Mouse (Mus musculus) left cerebral cortex, postnatal 25 days (tissue): ENCODE data around the gene Creb5. TPM values are rescaled to one million over a fixed set of nuclear protein-coding genes. Genes with fewer than 3 reads are reported as not detected.

Experiments
- DNase-seq, 2 experiments: peaks; one replicate each; pipeline ENCODE4 v3.0.0; 2022; ENCODE audit warnings: low spot score in 2 of 2, mixed read lengths in 1 of 2
- intact Hi-C: fragments of 180-260 bp; cut with DNase I; formaldehyde crosslinking; loops from one replicate; pipeline ENCODE4 v1.15.1; 2025
- total RNA-seq, 2 experiments: library from RNA; stranded (reverse); gene quantifications; 2 replicates each; pipeline ENCODE4 v1.2.3; 2021

Creb5 gene
- total RNA-seq, 2 experiments from 2014 or later = 3.2 to 3.9 TPM

- peak; percentile 79 to 95 for DNase-seq
- intact Hi-C loops = loop anchor here (5.0 kb wide), 1 partner anchor 79 kb away; no protein-coding TSS in a partner anchor
Observed at GRCm38 (mm10) chr6:53572979-53573710, 286.1 kb downstream of the Creb5 start.

DNA sequence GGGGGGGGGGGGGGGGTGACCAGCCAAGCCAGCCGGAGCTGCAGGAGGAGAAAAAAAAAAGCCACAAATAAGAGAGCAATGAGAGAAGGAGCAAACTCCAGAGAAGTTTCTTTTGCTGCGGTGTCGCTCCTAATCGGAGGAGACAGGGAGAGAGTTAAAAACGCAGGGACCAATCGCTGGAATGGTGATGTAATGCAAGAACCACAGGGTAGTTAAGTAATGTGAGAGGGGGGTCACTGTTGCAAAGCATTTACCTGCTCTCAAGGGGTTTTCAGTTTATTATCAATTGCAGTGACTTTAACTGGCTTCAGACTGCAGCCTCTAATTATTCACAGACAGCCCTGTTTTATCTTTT is 286.6 kb downstream of the Creb5 start:
- intact Hi-C loops = loop anchor here (5.0 kb wide), 1 partner anchor 79 kb away; no protein-coding TSS in a partner anchor
- no peak for DNase-seq

DNA sequence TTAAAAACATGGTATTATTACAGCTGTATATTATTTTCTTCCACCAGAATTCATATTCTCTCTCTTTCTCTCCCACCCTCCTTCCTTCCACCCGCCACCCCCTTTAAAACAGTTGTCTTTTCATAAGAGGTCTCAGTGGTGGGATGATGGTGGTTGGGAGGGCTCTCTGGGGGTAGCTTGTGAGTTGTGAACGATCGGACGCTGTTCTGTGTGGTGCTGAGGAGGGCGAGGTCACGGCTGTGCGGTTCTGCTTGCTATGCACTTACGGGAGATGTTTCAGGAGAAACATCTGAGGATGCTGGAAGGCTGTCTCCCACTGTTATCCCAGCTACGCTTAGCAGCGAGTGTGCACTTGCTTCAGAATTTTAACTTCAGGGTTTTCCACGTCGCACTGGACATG is 287.0 kb downstream of the Creb5 start:
- DNase-seq = no peak
- intact Hi-C loops = loop anchor here (5.0 kb wide), 1 partner anchor 78 kb away; no protein-coding TSS in a partner anchor

DNA sequence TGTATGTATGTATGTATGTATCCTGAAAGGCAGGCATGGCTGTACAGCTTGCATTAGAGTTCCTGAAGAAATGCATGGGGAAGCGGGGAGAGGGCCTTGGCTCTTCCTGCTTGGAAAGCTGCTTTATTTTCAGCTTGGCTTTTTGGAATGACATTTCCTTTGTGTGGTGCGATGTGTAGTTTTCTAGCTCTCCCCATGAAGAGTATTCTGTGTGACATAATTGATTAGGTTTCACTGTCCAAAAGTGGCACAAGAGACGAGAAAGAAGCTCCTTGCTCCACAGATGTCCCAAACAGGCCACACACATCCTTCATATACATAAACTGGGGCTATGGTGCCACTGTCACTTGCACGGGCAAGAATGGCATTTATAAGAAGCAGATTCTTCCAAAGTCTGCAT is 288.1 kb downstream of the Creb5 start:
- DNase-seq = no peak
- intact Hi-C loops = no loop called here

- intact Hi-C loops = no loop called here
- DNase-seq = no peak
Observed at GRCm38 (mm10) chr6:53575836-53576235, 288.8 kb downstream of the Creb5 start.

GRCm38 (mm10) chr6:53576841-53577240 is 289.8 kb downstream of the Creb5 start:
- intact Hi-C loops = no loop called here

GRCm38 (mm10) chr6:53577776-53578175 is 290.7 kb downstream of the Creb5 start:
- intact Hi-C loops = no loop called here

More at GRCm38 (mm10) chr6:53576841-53577240, 289.8 kb downstream of the Creb5 start:
- DNase-seq = no peak

DNA sequence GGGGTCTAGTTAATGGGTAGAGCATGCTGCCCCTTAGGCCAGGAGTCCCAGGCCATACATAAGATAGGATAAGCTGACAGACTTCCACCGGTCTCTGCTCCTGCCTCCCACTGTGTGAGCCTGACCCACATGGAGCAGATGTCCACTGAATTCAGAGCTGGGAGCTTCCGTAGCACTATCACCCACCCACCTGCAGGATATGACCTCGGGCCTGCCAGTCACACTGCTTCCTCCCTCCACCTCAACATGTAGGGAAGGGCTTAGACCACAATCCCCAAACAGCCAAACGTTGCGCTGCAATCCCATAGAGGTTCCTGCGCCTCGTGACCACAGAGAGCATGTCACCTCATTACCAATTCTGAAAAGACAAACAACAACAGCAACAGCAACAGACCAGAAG is 293.3 kb downstream of the Creb5 start:
- intact Hi-C loops = no loop called here

More at GRCm38 (mm10) chr6:53577776-53578175, 290.7 kb downstream of the Creb5 start:
- DNase-seq = no peak

GRCm38 (mm10) chr6:53583234-53583875 is 296.3 kb downstream of the Creb5 start:
- intact Hi-C loops = no loop called here
- peak; percentile 35 to 69 for DNase-seq

More for the DNA sequence above, 293.3 kb downstream of the Creb5 start:
- DNase-seq = no peak

GRCm38 (mm10) chr6:53584718-53585405 is 297.8 kb downstream of the Creb5 start:
- DNase-seq = peak; percentile 32 to 62
- intact Hi-C loops = no loop called here

DNA sequence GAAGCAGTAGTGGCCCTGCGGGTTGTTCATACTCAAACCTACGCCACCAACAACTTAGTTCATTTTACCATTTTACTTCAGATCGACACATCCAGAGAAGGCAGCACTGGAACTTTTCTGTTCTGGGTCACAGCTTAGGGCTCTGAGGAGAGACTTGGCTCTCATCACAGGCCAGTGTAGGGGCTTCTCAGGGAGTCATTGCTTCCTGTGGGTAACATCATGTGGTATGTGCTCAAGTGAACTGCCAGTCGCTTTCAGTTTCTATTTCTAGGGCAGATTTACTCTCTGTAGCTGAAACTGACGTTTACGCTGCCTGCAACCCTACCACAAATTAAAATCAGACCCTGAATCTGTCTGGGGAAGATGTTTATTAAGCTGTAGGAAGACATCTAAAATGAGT is 302.7 kb downstream of the Creb5 start:
- intact Hi-C loops = no loop called here
- no peak for DNase-seq

- intact Hi-C loops = no loop called here
- no peak for DNase-seq
Observed at GRCm38 (mm10) chr6:53592230-53592629, 305.2 kb downstream of the Creb5 start.

- DNase-seq = no peak
- intact Hi-C loops = no loop called here
Observed at GRCm38 (mm10) chr6:53593603-53594002, 306.5 kb downstream of the Creb5 start.

DNA sequence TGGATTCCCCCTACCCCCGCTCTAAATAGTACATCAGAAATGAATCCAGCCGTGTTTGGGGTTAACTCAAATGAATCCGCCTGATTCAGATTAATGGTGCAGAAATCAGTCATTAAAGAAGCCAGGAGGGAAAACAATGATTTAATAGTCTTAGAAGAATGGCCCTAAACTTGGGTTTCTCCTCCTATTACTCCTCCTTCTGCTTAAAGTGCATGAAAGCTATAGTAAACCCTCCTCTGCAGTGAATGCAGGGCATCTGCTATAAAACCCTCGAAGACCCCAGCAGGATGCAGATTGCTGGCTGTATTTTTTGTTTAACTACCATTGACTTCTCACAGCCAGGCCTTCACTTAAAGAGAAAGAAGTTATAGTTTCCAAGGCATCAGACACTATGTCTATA is 307.2 kb downstream of the Creb5 start:
- no peak for DNase-seq
- intact Hi-C loops = no loop called here

- intact Hi-C loops = no loop called here
- DNase-seq = no peak
Observed at GRCm38 (mm10) chr6:53596402-53596801, 309.3 kb downstream of the Creb5 start.

DNA sequence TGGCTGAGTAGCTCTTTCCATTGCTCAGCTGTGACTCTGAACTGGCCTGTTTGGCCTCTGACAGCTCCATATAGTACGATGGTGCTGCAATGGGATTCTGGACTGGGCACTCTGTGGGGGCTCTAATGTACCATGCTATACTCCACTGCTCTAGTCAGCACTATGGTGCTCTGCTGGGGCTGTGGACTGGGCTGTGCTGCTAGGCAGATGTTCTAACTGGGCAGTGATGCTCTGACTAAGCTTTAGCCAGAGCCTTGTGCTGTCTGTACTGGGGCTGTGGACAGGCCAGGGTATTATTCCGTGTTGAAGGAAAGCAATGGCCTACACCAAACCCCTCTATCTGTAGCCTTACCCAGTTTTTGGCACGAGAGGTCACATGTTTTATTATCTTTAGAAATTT is 316.0 kb downstream of the Creb5 start:
- intact Hi-C loops = no loop called here
- DNase-seq = no peak

DNA sequence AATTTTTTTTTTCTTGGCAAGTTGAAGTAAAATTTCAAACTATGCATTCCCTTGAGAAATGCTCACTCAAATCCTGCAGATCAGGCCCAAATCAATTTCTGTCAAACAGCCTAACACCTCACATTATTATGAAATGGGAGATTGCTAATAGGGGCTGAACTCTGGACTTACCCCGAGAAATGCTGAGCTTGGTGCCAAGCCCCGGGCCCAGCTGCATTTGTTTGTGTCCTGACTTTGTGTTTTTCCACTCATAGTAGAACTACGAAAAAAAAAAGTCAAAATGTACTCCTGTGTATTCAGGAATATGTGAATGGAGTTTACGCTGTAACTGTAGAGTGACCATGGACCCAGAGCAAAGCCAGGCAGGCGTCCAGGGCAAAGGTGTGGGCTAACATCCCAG is 316.6 kb downstream of the Creb5 start:
- DNase-seq = no peak
- intact Hi-C loops = no loop called here

- no peak for DNase-seq
- intact Hi-C loops = no loop called here
Observed at GRCm38 (mm10) chr6:53604386-53604785, 317.3 kb downstream of the Creb5 start.

- DNase-seq = no peak
- intact Hi-C loops = no loop called here
Observed at GRCm38 (mm10) chr6:53605184-53605583, 318.1 kb downstream of the Creb5 start.

GRCm38 (mm10) chr6:53611451-53611945 is 324.4 kb downstream of the Creb5 start:
- intact Hi-C loops = no loop called here
- no peak for DNase-seq
